Mouse (Mus musculus) retina, postnatal 7 days (tissue): ENCODE results near the gene Tctex1d1.

ENCODE experiments used
- DNase-seq: peaks from one replicate; pipeline ENCODE4 v3.0.0-alpha.2; 2012; ENCODE audit warnings: low read depth, low spot score

Tctex1d1 gene

GRCm38 (mm10) chr4:102978440-102978839, at the start of gene Tctex1d1:
Tctex1d1 (plus strand) TSS chr4:102978606.
- DNase-seq = no peak

- DNase-seq = no peak
Measured at GRCm38 (mm10) chr4:102929491-102929890, 48.9 kb upstream of the Tctex1d1 start.

- no peak for DNase-seq
Measured at GRCm38 (mm10) chr4:102930679-102931078, 47.7 kb upstream of the Tctex1d1 start.

- DNase-seq = no peak
Measured at GRCm38 (mm10) chr4:102940266-102940665, 38.1 kb upstream of the Tctex1d1 start.

- no peak for DNase-seq
Measured at GRCm38 (mm10) chr4:102940738-102941137, 37.7 kb upstream of the Tctex1d1 start.

GRCm38 (mm10) chr4:102944325-102944724, 34.1 kb upstream of the Tctex1d1 start:
- no peak for DNase-seq

- no peak for DNase-seq
Measured at GRCm38 (mm10) chr4:102952476-102952875, 25.9 kb upstream of the Tctex1d1 start.

- no peak for DNase-seq
Measured at GRCm38 (mm10) chr4:102955294-102955956, 23.0 kb upstream of the Tctex1d1 start.

GRCm38 (mm10) chr4:102959409-102959808, 19.0 kb upstream of the Tctex1d1 start:
- no peak for DNase-seq

- no peak for DNase-seq
Measured at GRCm38 (mm10) chr4:102964174-102964573, 14.2 kb upstream of the Tctex1d1 start.

GRCm38 (mm10) chr4:102967811-102968210, 10.6 kb upstream of the Tctex1d1 start:
- DNase-seq = no peak

- no peak for DNase-seq
Measured at GRCm38 (mm10) chr4:102969599-102969998, 8.8 kb upstream of the Tctex1d1 start.

GRCm38 (mm10) chr4:102971159-102971558, 7.2 kb upstream of the Tctex1d1 start:
- DNase-seq = no peak

GRCm38 (mm10) chr4:102972071-102972470, 6.3 kb upstream of the Tctex1d1 start:
- DNase-seq = no peak

- DNase-seq = no peak
Measured at GRCm38 (mm10) chr4:102974172-102974571, 4.2 kb upstream of the Tctex1d1 start.

- DNase-seq = no peak
Measured at GRCm38 (mm10) chr4:102976290-102977275, 1.8 kb upstream of the Tctex1d1 start.

GRCm38 (mm10) chr4:102977778-102978321, 556 bp upstream of the Tctex1d1 start:
- no peak for DNase-seq

GRCm38 (mm10) chr4:102979385-102979784, 979 bp downstream of the Tctex1d1 start:
- no peak for DNase-seq

GRCm38 (mm10) chr4:102981709-102982108, 3.3 kb downstream of the Tctex1d1 start:
- no peak for DNase-seq

- DNase-seq = no peak
Measured at GRCm38 (mm10) chr4:102986173-102986572, 7.8 kb downstream of the Tctex1d1 start.

- DNase-seq = peak; percentile 67
Measured at GRCm38 (mm10) chr4:102986917-102987316, 8.5 kb downstream of the Tctex1d1 start.

GRCm38 (mm10) chr4:102987325-102987724, 8.9 kb downstream of the Tctex1d1 start:
- no peak for DNase-seq
